Mouse (Mus musculus): Measurements from ENCODE around the gene Zfp174. TPM values are rescaled to one million over a fixed set of nuclear protein-coding genes. Genes with fewer than 3 reads are reported as not detected.
"Not testable (repeated sequence)": the region's sequence is repeated elsewhere in the genome, so short reads cannot be mapped to it uniquely, and the experiment has no call there.

Zfp174 gene
- 0.94 and 1.5 TPM in 2 replicates for total RNA-seq (2017)

GRCm38 (mm10) chr16:3846711-3847518 is at the start of gene Zfp174:
Gene Zfp174 (plus strand): TSS chr16:3847268.
- peak; percentile 100 for ATAC-seq (replicated peaks in 1 of 2; ENCODE audit: insufficient read depth in 1 of 2, low FRiP score in 2 of 2, low TSS enrichment in 1 of 2, low read depth in 1 of 2, poor library complexity in 2 of 2, severe bottlenecking in 2 of 2)

GRCm38 (mm10) chr16:3808176-3808575 is 38.9 kb upstream of the Zfp174 start:
- no peak for ATAC-seq (replicated peaks in 1 of 2; ENCODE audit: insufficient read depth in 1 of 2, low FRiP score in 2 of 2, low TSS enrichment in 1 of 2, low read depth in 1 of 2, poor library complexity in 2 of 2, severe bottlenecking in 2 of 2)

DNA sequence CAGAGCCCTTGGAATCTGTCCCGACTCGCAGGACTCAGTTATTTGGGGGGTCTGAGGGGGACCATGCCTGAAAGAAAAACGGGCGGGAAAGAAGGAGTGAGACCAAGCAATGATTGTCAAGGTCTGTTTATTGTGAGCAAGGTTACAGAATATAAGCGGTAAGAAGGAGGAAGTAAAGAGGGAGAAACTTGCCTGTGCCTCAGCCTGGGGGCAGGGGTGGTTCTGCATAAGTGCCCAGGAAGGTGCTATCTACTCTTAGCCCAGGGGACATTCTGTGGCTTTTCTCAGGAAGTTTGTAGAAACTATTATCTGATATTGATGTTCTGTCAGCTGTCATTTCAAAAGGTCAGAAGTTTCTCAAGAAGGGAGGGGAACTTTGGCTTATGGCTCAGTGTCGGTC is 32.4 kb upstream of the Zfp174 start:
- ATAC-seq (replicated peaks in 1 of 2; ENCODE audit: insufficient read depth in 1 of 2, low FRiP score in 2 of 2, low TSS enrichment in 1 of 2, low read depth in 1 of 2, poor library complexity in 2 of 2, severe bottlenecking in 2 of 2), result not testable (repeated sequence)

DNA sequence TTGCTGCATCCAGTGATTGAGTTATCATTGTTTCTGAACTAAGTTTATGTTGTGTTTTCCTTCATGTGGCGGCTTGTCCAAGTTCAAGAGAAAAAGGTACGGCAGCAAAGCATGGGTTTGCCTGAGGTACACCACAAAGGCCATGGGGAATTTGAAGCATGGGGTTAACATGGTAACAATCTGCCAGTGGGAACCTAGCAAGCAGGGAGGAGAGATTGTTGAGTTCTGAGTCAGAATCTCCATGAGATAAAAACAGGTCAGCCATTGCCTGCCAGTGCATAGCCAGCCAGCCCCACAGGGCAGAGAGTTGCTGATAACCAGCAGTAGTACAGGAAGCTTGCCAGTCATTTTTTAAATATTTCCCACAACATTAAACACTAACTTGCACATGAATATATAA is 26.9 kb upstream of the Zfp174 start:
- ATAC-seq (replicated peaks in 1 of 2; ENCODE audit: insufficient read depth in 1 of 2, low FRiP score in 2 of 2, low TSS enrichment in 1 of 2, low read depth in 1 of 2, poor library complexity in 2 of 2, severe bottlenecking in 2 of 2), result no peak

DNA sequence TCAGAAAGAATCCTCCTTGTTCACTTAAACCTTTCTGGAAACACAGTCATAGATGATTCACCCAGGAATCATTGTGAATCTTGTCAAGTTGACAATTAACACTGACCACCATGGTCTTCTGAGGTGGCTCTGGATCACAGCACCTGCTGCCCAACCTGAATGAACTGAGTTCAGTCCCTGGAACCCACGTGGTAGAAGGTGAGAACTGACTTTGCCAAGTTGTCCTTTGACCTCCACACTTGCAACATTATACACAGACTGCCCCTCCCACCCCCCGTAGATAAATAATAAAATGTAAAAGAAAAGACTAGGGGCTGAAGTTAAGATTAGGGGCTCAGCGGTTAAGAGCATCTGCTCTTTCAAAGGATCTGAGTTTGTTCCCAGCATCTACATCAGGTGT is 19.0 kb upstream of the Zfp174 start:
- ATAC-seq (replicated peaks in 1 of 2; ENCODE audit: insufficient read depth in 1 of 2, low FRiP score in 2 of 2, low TSS enrichment in 1 of 2, low read depth in 1 of 2, poor library complexity in 2 of 2, severe bottlenecking in 2 of 2), result no peak

DNA sequence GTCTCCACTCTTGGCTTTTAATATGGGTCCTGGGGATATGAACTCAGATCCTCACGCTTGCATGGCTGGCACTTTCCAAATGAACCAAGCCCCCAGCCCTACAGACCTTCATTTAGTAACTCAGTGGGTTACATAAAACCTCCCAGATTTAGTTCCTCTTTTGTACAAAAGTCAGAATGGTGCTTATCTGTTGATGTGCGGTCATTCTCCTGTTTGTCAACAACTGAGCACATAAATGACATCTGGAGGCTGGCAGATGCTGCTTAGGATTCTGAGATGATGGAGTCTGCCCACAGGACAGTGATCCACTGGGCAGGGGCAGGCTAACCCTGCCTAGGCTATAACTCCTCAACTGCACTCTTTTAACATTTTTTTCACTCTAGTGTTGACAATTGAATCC is 17.3 kb upstream of the Zfp174 start:
- ATAC-seq (replicated peaks in 1 of 2; ENCODE audit: insufficient read depth in 1 of 2, low FRiP score in 2 of 2, low TSS enrichment in 1 of 2, low read depth in 1 of 2, poor library complexity in 2 of 2, severe bottlenecking in 2 of 2), result no peak; a peak in 1 of 4 replicates

DNA sequence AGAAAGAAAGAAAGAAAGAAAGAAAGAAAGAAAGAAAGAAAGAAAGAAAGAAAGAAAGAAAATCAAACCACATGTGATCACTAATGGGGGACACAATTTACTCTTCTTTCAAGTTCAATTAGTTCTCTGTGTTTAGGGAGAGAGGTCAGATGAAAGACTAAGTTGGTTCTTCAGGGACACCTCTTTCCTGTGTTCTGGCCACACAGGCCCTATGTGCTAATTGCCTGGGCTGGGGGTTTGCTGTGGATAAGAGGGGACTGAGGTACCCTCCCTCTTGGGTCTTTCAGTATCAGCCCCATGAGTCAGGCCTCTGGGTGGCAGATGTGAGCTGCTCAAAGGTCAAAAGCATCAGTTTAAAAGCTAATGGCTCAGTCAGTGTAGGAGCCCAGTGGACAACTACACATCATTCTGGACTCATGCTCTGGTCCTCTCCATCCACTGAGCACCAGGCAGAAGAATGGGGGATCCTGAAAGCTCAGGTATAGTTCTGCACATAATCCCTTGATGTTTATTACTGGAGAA is 16.4 kb upstream of the Zfp174 start, which contains the start of gene Olfr15:
TSS of gene Olfr15 (plus strand) at position 291 of the 522 bp plus-strand sequence.
- ATAC-seq (replicated peaks in 1 of 2; ENCODE audit: insufficient read depth in 1 of 2, low FRiP score in 2 of 2, low TSS enrichment in 1 of 2, low read depth in 1 of 2, poor library complexity in 2 of 2, severe bottlenecking in 2 of 2), result no peak; a peak in 1 of 4 replicates

- no peak for ATAC-seq (replicated peaks in 1 of 2; ENCODE audit: insufficient read depth in 1 of 2, low FRiP score in 2 of 2, low TSS enrichment in 1 of 2, low read depth in 1 of 2, poor library complexity in 2 of 2, severe bottlenecking in 2 of 2)
Observed at GRCm38 (mm10) chr16:3835461-3835860, 11.6 kb upstream of the Zfp174 start.

DNA sequence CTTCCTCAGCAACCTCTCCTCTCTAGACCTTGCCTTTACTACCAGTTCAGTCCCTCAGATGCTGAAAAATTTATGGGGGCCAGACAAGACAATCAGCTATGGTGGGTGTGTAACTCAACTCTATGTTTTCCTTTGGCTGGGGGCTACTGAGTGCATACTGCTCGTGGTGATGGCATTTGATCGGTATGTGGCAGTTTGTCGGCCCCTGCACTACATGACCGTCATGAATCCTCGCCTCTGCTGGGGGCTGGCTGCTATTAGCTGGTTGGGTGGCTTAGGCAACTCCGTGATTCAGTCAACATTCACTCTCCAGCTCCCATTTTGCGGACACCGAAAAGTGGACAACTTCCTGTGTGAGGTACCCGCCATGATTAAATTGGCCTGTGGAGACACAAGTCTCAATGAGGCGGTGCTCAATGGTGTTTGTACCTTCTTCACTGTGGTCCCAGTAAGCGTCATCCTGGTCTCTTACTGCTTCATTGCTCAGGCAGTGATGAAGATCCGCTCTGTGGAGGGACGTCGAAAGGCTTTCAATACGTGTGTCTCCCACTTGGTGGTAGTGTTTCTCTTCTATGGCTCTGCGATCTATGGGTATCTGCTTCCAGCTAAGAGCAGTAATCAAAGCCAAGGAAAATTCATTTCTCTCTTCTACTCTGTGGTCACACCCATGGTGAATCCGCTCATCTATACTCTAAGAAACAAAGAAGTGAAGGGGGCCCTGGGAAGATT is 7.7 kb upstream of the Zfp174 start:
- peak; percentile 65 to 67; a peak in 2 of 4 replicates for ATAC-seq (replicated peaks in 1 of 2; ENCODE audit: insufficient read depth in 1 of 2, low FRiP score in 2 of 2, low TSS enrichment in 1 of 2, low read depth in 1 of 2, poor library complexity in 2 of 2, severe bottlenecking in 2 of 2)

DNA sequence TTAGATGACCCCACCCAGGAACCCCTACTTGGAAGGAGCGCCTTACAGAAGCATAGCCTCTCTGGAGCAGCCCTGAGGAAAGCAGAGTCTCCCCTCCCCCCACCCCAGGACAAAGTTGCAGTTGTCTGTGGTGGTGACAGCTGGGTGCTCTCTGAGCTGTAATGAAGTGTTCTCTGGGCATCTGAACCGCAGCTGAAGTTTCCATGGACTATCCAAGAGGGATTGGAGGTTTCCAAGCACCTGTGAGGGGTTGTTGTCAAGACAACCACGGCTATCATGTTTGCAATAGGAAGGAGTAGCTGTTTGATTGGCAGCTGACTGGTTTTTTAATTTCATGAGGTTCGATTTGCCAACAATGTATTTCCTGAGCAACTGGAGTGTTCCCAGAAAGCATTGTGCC is 4.1 kb upstream of the Zfp174 start:
- no peak for ATAC-seq (replicated peaks in 1 of 2; ENCODE audit: insufficient read depth in 1 of 2, low FRiP score in 2 of 2, low TSS enrichment in 1 of 2, low read depth in 1 of 2, poor library complexity in 2 of 2, severe bottlenecking in 2 of 2)

GRCm38 (mm10) chr16:3843796-3844195 is 3.3 kb upstream of the Zfp174 start:
- no peak for ATAC-seq (replicated peaks in 1 of 2; ENCODE audit: insufficient read depth in 1 of 2, low FRiP score in 2 of 2, low TSS enrichment in 1 of 2, low read depth in 1 of 2, poor library complexity in 2 of 2, severe bottlenecking in 2 of 2)

GRCm38 (mm10) chr16:3847871-3848270 is 803 bp downstream of the Zfp174 start:
- no peak for ATAC-seq (replicated peaks in 1 of 2; ENCODE audit: insufficient read depth in 1 of 2, low FRiP score in 2 of 2, low TSS enrichment in 1 of 2, low read depth in 1 of 2, poor library complexity in 2 of 2, severe bottlenecking in 2 of 2)

GRCm38 (mm10) chr16:3848416-3848815 is 1.3 kb downstream of the Zfp174 start:
- no peak for ATAC-seq (replicated peaks in 1 of 2; ENCODE audit: insufficient read depth in 1 of 2, low FRiP score in 2 of 2, low TSS enrichment in 1 of 2, low read depth in 1 of 2, poor library complexity in 2 of 2, severe bottlenecking in 2 of 2)

GRCm38 (mm10) chr16:3851301-3851700 is 4.2 kb downstream of the Zfp174 start:
- not testable (repeated sequence) for ATAC-seq (replicated peaks in 1 of 2; ENCODE audit: insufficient read depth in 1 of 2, low FRiP score in 2 of 2, low TSS enrichment in 1 of 2, low read depth in 1 of 2, poor library complexity in 2 of 2, severe bottlenecking in 2 of 2)

GRCm38 (mm10) chr16:3852586-3852985 is 5.5 kb downstream of the Zfp174 start:
- ATAC-seq (replicated peaks in 1 of 2; ENCODE audit: insufficient read depth in 1 of 2, low FRiP score in 2 of 2, low TSS enrichment in 1 of 2, low read depth in 1 of 2, poor library complexity in 2 of 2, severe bottlenecking in 2 of 2), result no peak

DNA sequence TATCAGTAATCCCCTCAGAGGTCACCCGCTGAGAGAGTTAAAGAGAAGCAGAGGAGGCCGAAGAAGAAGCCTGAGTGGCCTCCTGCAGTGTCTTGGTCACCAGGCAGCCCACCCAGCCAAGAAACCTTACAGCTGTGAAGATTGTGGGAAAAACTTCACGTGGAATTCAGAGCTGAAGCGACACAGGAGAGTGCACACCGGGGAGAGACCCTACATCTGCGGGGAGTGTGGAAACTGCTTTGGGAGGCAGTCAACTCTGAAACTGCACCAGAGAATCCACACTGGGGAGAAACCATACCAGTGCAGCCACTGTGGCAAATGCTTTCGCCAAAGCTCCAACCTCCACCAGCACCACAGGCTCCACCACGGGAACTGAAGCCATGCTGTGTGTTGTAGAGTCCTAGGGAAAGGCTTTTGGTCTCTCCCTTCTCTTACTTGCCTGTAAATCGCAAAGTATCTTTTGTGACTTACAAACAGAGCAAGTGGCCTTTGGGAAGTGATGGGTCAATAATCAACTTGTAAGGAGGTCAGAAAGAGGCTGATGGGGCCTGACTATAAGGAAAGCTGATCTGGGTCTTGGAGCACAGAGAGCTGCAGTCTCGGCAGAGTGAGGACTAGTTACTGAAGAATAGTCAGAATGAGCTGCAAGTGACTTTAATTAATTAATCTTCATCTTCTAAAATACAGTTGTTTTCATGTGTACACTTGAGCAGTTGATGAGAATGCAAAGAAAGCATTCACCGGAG is 7.5 kb downstream of the Zfp174 start:
- ATAC-seq (replicated peaks in 1 of 2; ENCODE audit: insufficient read depth in 1 of 2, low FRiP score in 2 of 2, low TSS enrichment in 1 of 2, low read depth in 1 of 2, poor library complexity in 2 of 2, severe bottlenecking in 2 of 2), result no peak

DNA sequence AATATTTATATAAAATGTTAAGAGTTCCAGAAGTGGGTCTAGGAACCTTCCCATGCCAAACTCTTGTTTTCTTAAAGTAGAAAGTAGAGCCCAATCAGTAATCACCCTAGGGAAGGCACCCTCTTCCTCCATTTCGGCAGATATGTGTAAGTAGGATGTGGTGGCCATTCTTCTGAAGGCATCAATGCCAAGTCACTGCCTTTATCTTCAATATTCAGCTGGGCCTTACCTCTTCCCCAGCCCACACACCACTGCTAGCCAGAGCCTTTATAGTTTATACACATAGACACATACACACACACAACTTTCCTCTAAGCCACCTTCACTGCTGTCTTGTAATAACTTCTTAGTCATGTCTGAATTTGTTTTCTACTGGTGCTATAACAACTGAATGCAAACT is 8.7 kb downstream of the Zfp174 start:
- no peak for ATAC-seq (replicated peaks in 1 of 2; ENCODE audit: insufficient read depth in 1 of 2, low FRiP score in 2 of 2, low TSS enrichment in 1 of 2, low read depth in 1 of 2, poor library complexity in 2 of 2, severe bottlenecking in 2 of 2)

DNA sequence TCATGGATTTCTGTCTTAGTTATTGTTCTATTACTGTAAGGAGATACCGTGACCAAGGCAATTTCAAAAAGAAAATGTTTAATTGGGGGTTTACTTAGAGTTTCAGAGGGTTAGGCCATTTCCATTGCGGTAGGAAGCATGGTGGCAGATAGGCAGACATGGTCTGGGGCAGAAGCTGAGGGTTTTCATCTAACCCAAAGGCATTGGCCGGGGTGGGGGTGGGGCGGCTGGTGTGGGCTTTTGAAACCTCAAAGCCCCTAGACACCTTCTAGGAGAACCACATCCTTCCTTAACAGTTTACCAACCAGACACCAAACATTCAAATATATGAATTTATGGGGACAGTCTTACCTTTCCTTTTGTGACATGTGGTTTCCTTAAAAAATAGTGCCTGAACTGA is 12.2 kb downstream of the Zfp174 start:
- peak; percentile 56 to 59 for ATAC-seq (replicated peaks in 1 of 2; ENCODE audit: insufficient read depth in 1 of 2, low FRiP score in 2 of 2, low TSS enrichment in 1 of 2, low read depth in 1 of 2, poor library complexity in 2 of 2, severe bottlenecking in 2 of 2)

Measured in hematopoietic stem cell, adult 5-6 weeks (primary cell).